Mouse (Mus musculus) induced T-regulatory cell, adult 2 months (primary cell): Measurements from ENCODE around the gene Galnt17.

Experiments
- DNase-seq: peaks from one replicate; pipeline ENCODE4 v3.0.0-alpha.2; 2012; ENCODE audit warnings: low read depth

Galnt17 gene

DNA sequence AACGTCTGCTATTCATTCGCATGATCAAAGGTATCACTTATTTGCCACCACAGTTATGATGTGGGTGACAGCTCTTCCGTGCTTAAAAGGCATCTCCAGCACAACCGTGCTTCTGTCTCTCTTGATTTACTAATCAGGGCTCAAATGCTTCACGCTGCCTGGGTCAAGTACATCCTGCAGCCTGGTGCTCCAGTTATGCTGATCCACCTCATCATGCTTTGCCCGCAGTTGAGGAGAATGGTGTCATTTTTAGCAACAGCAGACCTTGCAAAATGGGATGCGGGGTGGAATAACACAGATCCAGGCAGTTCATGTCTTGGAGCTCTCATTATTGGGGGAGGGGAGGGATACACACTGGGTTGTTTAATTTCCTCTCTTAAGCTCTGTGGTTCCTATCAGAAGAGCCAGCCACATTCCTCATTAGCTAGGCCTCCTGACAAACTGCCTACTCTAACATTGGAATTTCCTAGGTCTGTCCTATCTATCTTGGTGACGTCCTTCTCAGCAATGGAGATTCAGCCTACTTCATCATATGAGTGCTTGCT is 187.9 kb downstream of the Galnt17 start:
- DNase-seq = no peak

- no peak for DNase-seq
Measured at GRCm38 (mm10) chr5:131119896-131120295, 188.4 kb downstream of the Galnt17 start.

GRCm38 (mm10) chr5:131117391-131118040 is 190.8 kb downstream of the Galnt17 start:
- DNase-seq = no peak

DNA sequence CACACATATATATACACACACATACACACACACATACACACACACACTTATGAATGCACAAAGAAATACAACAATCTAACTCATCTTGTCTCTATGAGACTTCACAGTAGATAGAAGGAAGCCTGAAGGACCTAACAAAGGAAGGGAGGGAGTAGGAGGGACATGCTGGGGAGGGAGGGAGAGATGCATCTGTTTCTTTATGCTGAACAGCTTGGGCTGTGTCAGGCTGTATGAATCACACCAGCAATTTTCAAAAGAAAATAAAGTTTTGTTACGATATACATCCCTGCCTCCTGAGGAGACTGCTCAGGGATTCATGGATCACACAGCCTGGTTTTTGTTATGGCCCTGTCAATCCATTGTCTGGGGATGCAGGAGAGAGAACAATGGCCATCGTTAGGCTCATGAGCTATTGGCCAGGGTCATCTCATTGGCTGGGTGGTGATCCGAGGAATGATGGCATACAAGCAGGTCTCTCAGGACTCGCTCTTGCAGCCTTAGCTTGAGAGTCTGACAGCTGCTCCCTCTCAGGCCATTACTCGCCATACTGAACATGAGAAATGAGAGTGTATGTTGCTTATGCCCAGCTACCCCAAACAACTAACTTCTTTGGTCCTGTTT is 194.3 kb downstream of the Galnt17 start:
- DNase-seq = no peak

- no peak for DNase-seq
Measured at GRCm38 (mm10) chr5:131107188-131107587, 201.1 kb downstream of the Galnt17 start.

DNA sequence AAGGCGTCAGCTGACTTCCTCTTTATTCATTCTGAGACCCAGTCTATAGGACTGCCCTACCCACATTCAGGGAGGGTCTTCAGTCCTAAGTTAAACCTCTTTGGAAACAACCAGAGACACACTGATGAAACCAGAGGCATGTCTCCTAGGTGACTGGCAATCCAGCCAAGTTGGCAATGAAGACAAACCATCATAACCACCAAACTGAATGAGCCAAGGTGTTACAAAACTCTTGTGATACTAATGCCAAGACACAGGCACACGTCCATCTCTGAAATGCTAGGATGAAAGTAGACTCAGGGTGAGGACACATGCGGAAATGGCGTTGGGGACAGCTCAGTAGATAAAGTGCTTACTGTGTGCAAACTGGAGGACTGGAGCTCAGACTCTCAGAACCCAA is 211.5 kb downstream of the Galnt17 start:
- no peak for DNase-seq

DNA sequence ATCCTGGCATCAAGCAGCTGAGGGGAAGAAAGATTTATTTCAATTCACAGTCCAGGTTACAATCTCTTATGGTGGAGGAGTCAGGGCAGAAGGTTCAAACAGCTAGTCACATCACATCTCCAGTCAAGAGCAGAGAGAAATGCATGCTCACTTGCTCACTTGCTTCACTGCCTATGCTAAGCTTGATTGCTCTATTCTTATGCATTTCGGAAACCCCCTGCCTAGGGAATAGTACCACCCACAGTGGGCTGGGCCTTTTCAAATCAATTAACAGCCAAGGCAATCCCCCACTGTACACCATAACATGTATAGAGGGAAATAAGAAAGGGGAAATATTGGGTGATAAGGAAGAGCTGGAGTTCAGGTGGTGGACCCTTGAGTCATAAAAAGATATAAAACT is 212.7 kb downstream of the Galnt17 start:
- no peak for DNase-seq

GRCm38 (mm10) chr5:131094771-131095170 is 213.5 kb downstream of the Galnt17 start:
- DNase-seq = no peak

GRCm38 (mm10) chr5:131094138-131094537 is 214.2 kb downstream of the Galnt17 start:
- no peak for DNase-seq

DNA sequence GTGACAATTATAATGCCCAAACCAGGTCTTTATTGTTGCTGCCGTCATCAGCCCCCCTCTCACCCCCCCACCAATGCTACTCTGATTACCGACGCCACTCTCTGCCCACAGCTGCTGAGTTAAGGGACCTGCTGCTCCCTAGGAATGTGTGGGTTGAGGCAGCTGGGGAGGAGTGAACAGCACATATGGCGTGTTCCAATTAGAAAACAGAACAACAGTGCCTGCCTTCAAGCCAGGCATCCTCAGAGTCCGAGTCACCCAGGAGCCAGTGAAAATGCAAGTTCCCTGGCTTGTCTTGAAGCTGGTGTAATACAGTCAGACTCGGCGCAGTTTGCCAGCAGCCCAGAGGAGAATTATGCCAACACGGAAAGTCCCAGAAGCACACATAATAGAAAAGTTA is 218.4 kb downstream of the Galnt17 start:
- DNase-seq = no peak

DNA sequence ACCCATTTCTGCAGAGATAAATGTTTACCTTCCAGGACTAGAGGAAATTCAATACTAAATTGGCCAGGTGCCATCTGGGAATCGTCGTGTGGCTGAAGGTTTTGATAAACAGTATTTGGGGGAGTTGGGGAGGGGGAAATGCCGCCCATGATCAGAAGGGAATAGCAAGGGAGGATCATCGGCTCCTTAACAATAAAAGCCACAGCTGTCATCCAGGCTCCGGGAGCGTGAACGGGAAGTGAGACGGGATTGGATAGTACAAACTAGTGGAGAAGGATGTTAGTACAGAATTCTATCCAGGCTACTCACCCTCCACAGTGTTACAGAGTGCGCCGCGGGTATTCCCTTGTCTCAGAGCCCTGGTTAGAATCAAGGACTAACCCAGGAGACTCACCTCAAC is 219.4 kb downstream of the Galnt17 start:
- no peak for DNase-seq

GRCm38 (mm10) chr5:131083072-131083657 is 225.1 kb downstream of the Galnt17 start:
- DNase-seq = no peak

- no peak for DNase-seq
Measured at GRCm38 (mm10) chr5:131077682-131078081, 230.6 kb downstream of the Galnt17 start.

DNA sequence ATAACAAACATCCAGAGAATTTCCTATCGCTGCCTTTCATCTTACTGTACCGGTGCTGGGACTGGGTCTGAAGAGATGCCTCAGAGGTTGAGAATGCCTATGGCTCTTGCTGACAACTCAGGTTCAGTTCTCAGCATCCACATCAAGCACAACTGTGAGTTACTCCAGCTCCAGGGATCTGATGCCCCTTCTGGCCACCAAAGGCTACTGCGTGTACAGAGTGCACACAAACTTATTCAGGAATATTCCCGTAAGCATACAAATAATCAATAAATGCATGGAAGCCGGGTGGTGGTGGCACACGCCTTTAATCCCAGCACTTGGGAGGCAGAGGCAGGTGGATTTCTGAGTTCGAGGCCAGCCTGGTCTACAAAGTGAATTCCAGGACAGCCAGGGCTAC is 232.5 kb downstream of the Galnt17 start:
- DNase-seq = no peak

DNA sequence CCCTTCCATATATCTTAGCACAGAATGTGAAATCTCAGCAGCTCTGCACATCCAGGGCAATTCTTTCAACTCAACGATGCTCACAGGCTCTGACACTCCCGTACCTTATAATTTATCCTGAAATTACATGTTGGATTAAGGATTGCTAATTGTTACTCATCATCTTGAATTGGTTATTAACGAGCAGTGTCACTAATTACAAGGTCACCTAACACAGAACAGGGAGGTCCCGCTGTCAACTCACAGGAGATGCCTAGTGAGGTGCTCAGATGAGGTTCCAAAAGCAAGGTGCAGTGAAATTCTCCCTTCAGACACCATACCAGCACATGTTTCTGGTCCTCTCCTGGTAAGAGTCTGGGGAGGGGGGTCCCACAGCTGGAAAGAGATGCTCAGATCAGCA is 234.0 kb downstream of the Galnt17 start:
- no peak for DNase-seq

- no peak for DNase-seq
Measured at GRCm38 (mm10) chr5:131065174-131065573, 243.1 kb downstream of the Galnt17 start.

DNA sequence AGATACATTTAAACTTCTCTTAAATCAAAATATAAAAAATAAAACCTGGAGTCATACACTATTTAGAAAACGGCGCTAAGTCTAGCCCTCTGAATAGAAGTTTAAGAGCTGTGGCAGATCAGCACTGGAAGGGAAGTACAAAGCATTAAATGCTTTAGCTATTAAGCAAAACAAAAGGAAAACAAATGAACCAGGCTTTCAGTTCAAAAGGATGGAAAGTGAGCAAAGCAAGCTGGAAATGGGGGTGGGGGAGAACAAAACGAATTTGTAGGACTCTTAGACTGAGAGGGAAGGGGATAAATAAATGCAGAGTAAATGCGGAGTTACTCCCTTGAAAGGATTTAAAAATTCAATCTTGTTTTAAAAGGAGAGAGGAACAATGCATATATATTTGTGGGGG is 259.8 kb downstream of the Galnt17 start:
- DNase-seq = no peak

DNA sequence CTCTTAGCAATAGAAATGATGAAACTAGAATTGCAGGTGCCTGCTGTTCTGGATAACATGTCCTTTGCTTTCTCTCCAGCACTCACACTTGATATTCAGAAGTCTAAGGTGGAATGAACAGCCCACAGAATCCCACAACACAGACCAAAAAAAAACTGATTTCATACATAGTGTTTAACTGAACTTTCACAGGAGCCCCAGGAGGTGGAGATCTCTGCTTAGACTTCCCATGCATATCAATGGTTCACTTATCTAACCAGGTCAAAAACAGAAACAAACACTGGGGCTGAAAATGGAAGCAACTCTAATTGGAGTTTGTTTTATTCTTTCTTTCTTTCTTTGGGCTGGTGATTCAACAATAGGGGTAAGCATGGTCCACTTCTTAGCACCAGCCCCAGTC is 265.2 kb downstream of the Galnt17 start:
- DNase-seq = no peak

- no peak for DNase-seq
Measured at GRCm38 (mm10) chr5:131040441-131040840, 267.9 kb downstream of the Galnt17 start.

- no peak for DNase-seq
Measured at GRCm38 (mm10) chr5:131039611-131040313, 268.5 kb downstream of the Galnt17 start.

- no peak for DNase-seq
Measured at GRCm38 (mm10) chr5:131024506-131024905, 283.8 kb downstream of the Galnt17 start.

DNA sequence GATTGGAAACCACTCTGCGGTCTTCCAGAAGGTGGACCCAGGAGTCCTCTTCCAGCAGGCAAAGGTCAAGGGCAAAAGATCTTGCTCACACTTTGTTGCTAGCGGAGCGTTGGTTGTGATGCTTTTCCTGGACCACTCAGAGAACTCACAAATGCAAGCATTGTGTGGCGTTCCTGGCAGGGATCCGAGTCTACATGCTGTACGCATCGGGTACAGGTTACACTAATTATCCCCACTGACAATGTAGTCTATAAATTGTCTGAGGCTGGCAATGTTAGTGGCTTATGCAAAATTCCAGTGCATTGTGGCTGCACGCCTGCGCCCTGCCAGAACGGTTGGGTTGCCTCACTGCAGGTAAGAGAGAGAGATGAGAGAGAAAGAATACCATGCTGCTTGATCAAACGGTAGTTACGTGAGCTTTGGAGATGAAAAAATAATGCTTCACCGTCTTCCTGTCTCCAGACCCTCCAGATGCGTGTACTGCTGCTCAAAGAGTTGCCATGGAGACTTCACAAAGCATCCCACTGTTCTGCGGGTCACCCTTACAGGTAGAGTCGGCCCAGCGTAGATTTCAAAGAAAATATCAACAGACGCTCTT is 285.8 kb downstream of the Galnt17 start:
- no peak for DNase-seq
